Mouse (Mus musculus) liver, embryonic 11.5 days (tissue): ENCODE data around the gene Thsd1. TPM values are rescaled to one million over a fixed set of nuclear protein-coding genes. Genes with fewer than 3 reads are reported as not detected.
A peak's percentile ranks its signal among the peaks of the same experiment; 100 is the strongest.

ENCODE experiments used
- ATAC-seq: fragments of 200-750 bp; cut with Nextera tagmentation; replicated peaks from 2 replicates; pipeline ENCODE4 v1.8.0; 2017; ENCODE audit warnings: moderate number of reproducible peaks, mild to moderate bottlenecking, moderate TSS enrichment, moderate library complexity; ENCODE audit not compliant: low FRiP score
- DNase-seq: peaks from one replicate; pipeline ENCODE4 v3.0.0-alpha.2; 2017; ENCODE audit warnings: low spot score
- H3K27ac ChIP-seq: fragments of 300-500 bp; sonication (generic); 2 replicates; pipeline ENCODE4 v1.5.1; 2014; ENCODE audit warnings: mild to moderate bottlenecking, low read depth, low read length, control low read depth
- H3K27me3 ChIP-seq: fragments of 300-500 bp; sonication (generic); replicated peaks from 2 replicates; pipeline ENCODE4 v1.6.1; 2014; ENCODE audit warnings: low read length, mixed read lengths; ENCODE audit not compliant: control insufficient read depth, insufficient read depth
- H3K36me3 ChIP-seq: fragments of 300-500 bp; sonication (generic); 2 replicates; pipeline ENCODE4 v1.6.1; 2014; ENCODE audit warnings: mild to moderate bottlenecking, low read length, moderate library complexity, mixed read lengths; ENCODE audit not compliant: control insufficient read depth, insufficient read depth
- H3K4me1 ChIP-seq: fragments of 300-500 bp; sonication (generic); replicated peaks from 2 replicates; pipeline ENCODE4 v1.6.1; 2014; ENCODE audit warnings: low read length, mixed read lengths; ENCODE audit not compliant: control insufficient read depth, insufficient read depth
- H3K4me2 ChIP-seq: fragments of 300-500 bp; sonication (generic); 2 replicates; pipeline ENCODE4 v1.6.1; 2014; ENCODE audit warnings: mild to moderate bottlenecking, control low read depth, moderate library complexity
- H3K4me3 ChIP-seq: fragments of 300-500 bp; sonication (generic); 2 replicates; pipeline ENCODE4 v1.5.1; 2014; ENCODE audit warnings: low read depth, low read length, control low read depth
- H3K9ac ChIP-seq: fragments of 300-500 bp; sonication (generic); 2 replicates; pipeline ENCODE4 v1.6.1; 2014; ENCODE audit warnings: low read depth, low read length, control low read depth
- H3K9me3 ChIP-seq: fragments of 300-500 bp; sonication (generic); 2 replicates; pipeline ENCODE4 v1.6.1; 2016; ENCODE audit warnings: low read length, inconsistent platforms, mixed read lengths; ENCODE audit not compliant: control insufficient read depth
- WGBS: fragments of 180-500 bp; shearing (Covaris S2); extraction: QIAGEN DNeasy Blood & Tissue Kit; methylation state at CpG from one replicate; pipeline ENCODE4 v1.1.7; 2014; 5-methylcytosine and 5-hydroxymethylcytosine counted together
- polyA plus RNA-seq: library from polyadenylated mRNA; unstranded; fragments of >200 nt; fragmentation: Nextera tagmentation; extraction: Ambion mirVana; gene quantifications from 2 replicates; pipeline ENCODE4 v1.2.1, GENCODE M21; 2014

The Thsd1 gene
- polyA plus RNA-seq, result 5.6 TPM in 2 replicates

- WGBS, result under 1% methylated on average over 39 of the region's 39 CpGs
- ATAC-seq (peak; percentile 85), DNase-seq (peak; percentile 75)
- Histone ChIP-seq H3K27ac (no peak within 1 kb of the TSS), H3K9me3 (no peaks in the 10 kb centered on the region), H3K4me2 (peak within 1 kb of the TSS; percentile 89), H3K4me3 (peak within 1 kb of the TSS; percentile 58), H3K36me3 (no peaks in the 10 kb centered on the region), H3K9ac (peak within 1 kb of the TSS; percentile 39), H3K4me1 (no peaks in the 10 kb centered on the region), H3K27me3 (peaks cover 14% of the 10 kb centered on the region)
These were observed at the start of gene Thsd1 for GRCm38 (mm10) chr8:22227061-22227877. Gene Thsd1, plus strand, starts transcription at chr8:22227313.

- no peak for DNase-seq
These were observed 42.2 kb upstream of the Thsd1 start for GRCm38 (mm10) chr8:22184884-22185283.

GRCm38 (mm10) chr8:22185431-22186397, 41.4 kb upstream of the Thsd1 start, which contains the start of gene Ckap2:
Gene Ckap2, minus strand, starts transcription at chr8:22185819.
- 3% methylated on average over 63 of the region's 63 CpGs for WGBS
- H3K27me3 ChIP-seq, result no peaks in the 10 kb centered on the region
- H3K4me1 ChIP-seq, result peaks cover 8% of the 10 kb centered on the region; the same call in 1 of the 2 replicates
- peak within 1 kb of the TSS; percentile 88 for H3K4me2 ChIP-seq
- H3K4me3 ChIP-seq, result peak within 1 kb of the TSS; percentile 79
- ATAC-seq (peak; percentile 95), DNase-seq (peak; percentile 96)
- H3K36me3 ChIP-seq, result no peaks in the 10 kb centered on the region
- no peaks in the 10 kb centered on the region for H3K9me3 ChIP-seq
- H3K9ac ChIP-seq, result peak within 1 kb of the TSS; percentile 85
- H3K27ac ChIP-seq, result peak within 1 kb of the TSS; percentile 85

More at GRCm38 (mm10) chr8:22184884-22185283, 42.2 kb upstream of the Thsd1 start:
- H3K4me3 ChIP-seq, result peak overlapping the region; percentile 79
- H3K9me3 ChIP-seq, result no peaks in the 10 kb centered on the region
- H3K9ac ChIP-seq, result peak overlapping the region; percentile 85
- peak overlapping the region; percentile 88 for H3K4me2 ChIP-seq
- no peaks in the 10 kb centered on the region for H3K36me3 ChIP-seq
- peak overlapping the region; percentile 85 for H3K27ac ChIP-seq
- no peaks in the 10 kb centered on the region for H3K27me3 ChIP-seq
- 0% methylated on average over 3 of the region's 3 CpGs for WGBS
- peak; percentile 73 for ATAC-seq
- H3K4me1 ChIP-seq, result peaks cover 8% of the 10 kb centered on the region; the same call in 1 of the 2 replicates

GRCm38 (mm10) chr8:22192660-22193431, 34.3 kb upstream of the Thsd1 start, which contains the start of gene Vps36:
Gene Vps36, plus strand, starts transcription at chr8:22192809.
- H3K4me3 ChIP-seq, result peak within 1 kb of the TSS; percentile 80
- H3K9me3 ChIP-seq, result no peaks in the 10 kb centered on the region
- H3K27me3 ChIP-seq, result no peaks in the 10 kb centered on the region
- ATAC-seq, result peak; percentile 90
- DNase-seq, result peak; percentile 87
- WGBS, result under 1% methylated on average over 71 of the region's 73 CpGs
- peak within 1 kb of the TSS; percentile 79 for H3K4me2 ChIP-seq
- no peaks in the 10 kb centered on the region for H3K36me3 ChIP-seq
- H3K4me1 ChIP-seq, result peaks cover 2% of the 10 kb centered on the region; the same call in 1 of the 2 replicates
- H3K27ac ChIP-seq, result peak within 1 kb of the TSS; percentile 91
- H3K9ac ChIP-seq, result peak within 1 kb of the TSS; percentile 83

- H3K4me3 ChIP-seq, result peak overlapping the region; percentile 80
- DNase-seq (no peak), ATAC-seq (peak; percentile 48; the same call in 1 of the 2 replicates)
- peak overlapping the region; percentile 83 for H3K9ac ChIP-seq
- H3K27ac ChIP-seq, result peak overlapping the region; percentile 91
- no peaks in the 10 kb centered on the region for H3K36me3 ChIP-seq
- no peaks in the 10 kb centered on the region for H3K9me3 ChIP-seq
- 12% methylated on average over 12 of the region's 12 CpGs for WGBS
- peaks cover 2% of the 10 kb centered on the region; the same call in 1 of the 2 replicates for H3K4me1 ChIP-seq
- H3K27me3 ChIP-seq, result no peaks in the 10 kb centered on the region
- H3K4me2 ChIP-seq, result peak overlapping the region; percentile 79
These were observed 33.6 kb upstream of the Thsd1 start for GRCm38 (mm10) chr8:22193432-22194010.

GRCm38 (mm10) chr8:22197914-22198313, 29.2 kb upstream of the Thsd1 start:
- ATAC-seq (no peak), DNase-seq (no peak)
- H3K9ac ChIP-seq, result no peak overlapping the region
- no peaks in the 10 kb centered on the region for H3K27me3 ChIP-seq
- peaks cover 2% of the 10 kb centered on the region; the same call in 1 of the 2 replicates for H3K4me1 ChIP-seq
- no peak overlapping the region for H3K4me3 ChIP-seq
- no peaks in the 10 kb centered on the region for H3K9me3 ChIP-seq
- peaks cover 12% of the 10 kb centered on the region; the same call in 1 of the 2 replicates for H3K36me3 ChIP-seq
- no peak overlapping the region for H3K4me2 ChIP-seq
- 90% methylated on average over 6 of the region's 6 CpGs for WGBS
- no peak overlapping the region for H3K27ac ChIP-seq

- Histone ChIP-seq H3K9ac (no peak overlapping the region), H3K4me2 (no peak overlapping the region), H3K4me3 (no peak overlapping the region), H3K36me3 (peaks cover 12% of the 10 kb centered on the region; the same call in 1 of the 2 replicates), H3K9me3 (no peaks in the 10 kb centered on the region), H3K27ac (no peak overlapping the region), H3K4me1 (no peaks in the 10 kb centered on the region), H3K27me3 (no peaks in the 10 kb centered on the region)
- 90% methylated on average over 8 of the region's 8 CpGs for WGBS
- ATAC-seq (no peak), DNase-seq (no peak)
These were observed 27.6 kb upstream of the Thsd1 start for GRCm38 (mm10) chr8:22199481-22199880.
